Mouse (Mus musculus): ENCODE measurements at regions not wholly inside any gene's neighbourhood (a gene's known extent, or its start where the extent isn't known, plus 50 kb on each side); places are given as distances from the start of the nearest gene placed in this dataset.

GRCm38 (mm10) chr4:54515934-54516333, 428.9 kb upstream of the Zfp462 start:
- H3K27ac ChIP-seq (replicated peaks; ENCODE audit: low read depth, low read length) = no peak overlapping the region
- no peak overlapping the region for H3K9ac ChIP-seq (ENCODE audit: low read depth, low read length, severe bottlenecking)
- H3K4me1 ChIP-seq (ENCODE audit: control insufficient read depth, insufficient read depth, low read length) = no peaks in the 10 kb centered on the region
- TF ChIP-seq POLR2A (IDR thresholded peaks at IDR 0.05; ENCODE audit: borderline replicate concordance, extremely low read depth, insufficient read depth, insufficient read length) = no peak
- no peak overlapping the region for H3K4me2 ChIP-seq (replicated peaks; ENCODE audit: low read depth, low read length, severe bottlenecking)
- H3K27me3 ChIP-seq (ENCODE audit: control insufficient read depth, insufficient read depth, low read length) = no peaks in the 10 kb centered on the region
- DNase-seq (ENCODE audit: low spot score) = no peak
- no peaks in the 10 kb centered on the region for H3K9me3 ChIP-seq (ENCODE audit: control insufficient read depth, low read length)
- H3K4me3 ChIP-seq (replicated peaks; ENCODE audit: low read length) = no peak overlapping the region
- WGBS = 77% methylated on average over 1 of the region's 1 CpGs
- ATAC-seq (ENCODE audit: low FRiP score, low read depth) = no peak
- H3K36me3 ChIP-seq (ENCODE audit: control insufficient read depth, insufficient read depth, low read length) = no peaks in the 10 kb centered on the region

GRCm38 (mm10) chr4:54523283-54523682, 421.6 kb upstream of the Zfp462 start:
- peaks cover 32% of the 10 kb centered on the region for H3K4me1 ChIP-seq (ENCODE audit: control insufficient read depth, insufficient read depth, low read length)
- H3K9ac ChIP-seq (ENCODE audit: low read depth, low read length, severe bottlenecking) = no peak overlapping the region
- no peak for ATAC-seq (ENCODE audit: low FRiP score, low read depth)
- H3K9me3 ChIP-seq (ENCODE audit: control insufficient read depth, low read length) = no peaks in the 10 kb centered on the region
- H3K36me3 ChIP-seq (ENCODE audit: control insufficient read depth, insufficient read depth, low read length) = no peaks in the 10 kb centered on the region
- no peak for TF ChIP-seq POLR2A (IDR thresholded peaks at IDR 0.05; ENCODE audit: borderline replicate concordance, extremely low read depth, insufficient read depth, insufficient read length)
- no peak overlapping the region for H3K4me2 ChIP-seq (replicated peaks; ENCODE audit: low read depth, low read length, severe bottlenecking)
- no peak overlapping the region for H3K4me3 ChIP-seq (replicated peaks; ENCODE audit: low read length)
- 59% methylated on average over 5 of the region's 5 CpGs for WGBS
- no peak for DNase-seq (ENCODE audit: low spot score)
- no peaks in the 10 kb centered on the region for H3K27me3 ChIP-seq (ENCODE audit: control insufficient read depth, insufficient read depth, low read length)
- H3K27ac ChIP-seq (replicated peaks; ENCODE audit: low read depth, low read length) = 0 out of 2 replicates have a peak overlapping the region, but pooled peaks have one; percentile 9

DNA sequence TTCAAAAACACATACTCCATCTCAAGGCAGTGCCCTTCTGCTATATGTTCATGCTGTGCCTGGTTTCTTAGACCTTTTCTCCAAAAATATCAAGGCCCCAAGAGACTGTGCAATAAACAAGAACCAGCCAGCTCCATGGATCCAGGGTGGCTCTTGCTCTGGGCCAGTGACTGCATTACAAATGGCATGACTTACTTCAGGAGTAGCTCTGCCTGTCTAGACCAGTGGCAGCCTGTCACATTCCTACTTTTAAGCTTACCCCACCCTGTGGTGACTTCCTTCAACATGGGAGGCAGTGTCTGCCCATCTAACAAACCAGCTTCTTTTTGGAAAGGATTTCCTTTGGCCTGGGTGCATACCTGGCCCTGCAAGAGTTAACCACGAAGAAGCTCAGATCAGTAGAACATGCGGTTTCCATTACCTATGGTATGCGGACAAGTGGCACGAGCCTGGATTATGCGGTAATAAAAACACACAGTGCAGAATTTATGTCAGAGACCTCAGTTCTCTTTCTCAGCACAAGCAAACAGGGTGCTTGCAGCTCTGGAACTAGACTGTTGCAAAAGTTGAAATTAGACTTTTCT, 418.8 kb upstream of the Zfp462 start:
- H3K27me3 ChIP-seq (ENCODE audit: control insufficient read depth, insufficient read depth, low read length) = no peaks in the 10 kb centered on the region
- H3K9me3 ChIP-seq (ENCODE audit: control insufficient read depth, low read length) = no peaks in the 10 kb centered on the region
- H3K27ac ChIP-seq (replicated peaks; ENCODE audit: low read depth, low read length) = peak overlapping the region; percentile 71
- H3K4me3 ChIP-seq (replicated peaks; ENCODE audit: low read length) = no peak overlapping the region
- no peak overlapping the region for H3K9ac ChIP-seq (ENCODE audit: low read depth, low read length, severe bottlenecking)
- ATAC-seq (ENCODE audit: low FRiP score, low read depth) = peak; percentile 92
- peak; percentile 81 for DNase-seq (ENCODE audit: low spot score)
- WGBS = 4% methylated on average over 5 of the region's 5 CpGs
- H3K4me1 ChIP-seq (ENCODE audit: control insufficient read depth, insufficient read depth, low read length) = peaks cover 32% of the 10 kb centered on the region
- TF ChIP-seq POLR2A (IDR thresholded peaks at IDR 0.05; ENCODE audit: borderline replicate concordance, extremely low read depth, insufficient read depth, insufficient read length) = no peak
- H3K36me3 ChIP-seq (ENCODE audit: control insufficient read depth, insufficient read depth, low read length) = no peaks in the 10 kb centered on the region
- no peak overlapping the region for H3K4me2 ChIP-seq (replicated peaks; ENCODE audit: low read depth, low read length, severe bottlenecking)

- no peak for DNase-seq (ENCODE audit: low spot score)
- 70% methylated on average over 2 of the region's 2 CpGs for WGBS
- H3K27me3 ChIP-seq (ENCODE audit: control insufficient read depth, insufficient read depth, low read length) = no peaks in the 10 kb centered on the region
- H3K27ac ChIP-seq (replicated peaks; ENCODE audit: low read depth, low read length) = no peak overlapping the region
- no peak overlapping the region for H3K4me2 ChIP-seq (replicated peaks; ENCODE audit: low read depth, low read length, severe bottlenecking)
- no peak overlapping the region for H3K4me3 ChIP-seq (replicated peaks; ENCODE audit: low read length)
- ATAC-seq (ENCODE audit: low FRiP score, low read depth) = no peak
- H3K9ac ChIP-seq (ENCODE audit: low read depth, low read length, severe bottlenecking) = no peak overlapping the region
- no peak for TF ChIP-seq POLR2A (IDR thresholded peaks at IDR 0.05; ENCODE audit: borderline replicate concordance, extremely low read depth, insufficient read depth, insufficient read length)
- no peaks in the 10 kb centered on the region for H3K36me3 ChIP-seq (ENCODE audit: control insufficient read depth, insufficient read depth, low read length)
- peaks cover 32% of the 10 kb centered on the region for H3K4me1 ChIP-seq (ENCODE audit: control insufficient read depth, insufficient read depth, low read length)
- no peaks in the 10 kb centered on the region for H3K9me3 ChIP-seq (ENCODE audit: control insufficient read depth, low read length)
Measured at GRCm38 (mm10) chr4:54527660-54528059, 417.2 kb upstream of the Zfp462 start.

DNA sequence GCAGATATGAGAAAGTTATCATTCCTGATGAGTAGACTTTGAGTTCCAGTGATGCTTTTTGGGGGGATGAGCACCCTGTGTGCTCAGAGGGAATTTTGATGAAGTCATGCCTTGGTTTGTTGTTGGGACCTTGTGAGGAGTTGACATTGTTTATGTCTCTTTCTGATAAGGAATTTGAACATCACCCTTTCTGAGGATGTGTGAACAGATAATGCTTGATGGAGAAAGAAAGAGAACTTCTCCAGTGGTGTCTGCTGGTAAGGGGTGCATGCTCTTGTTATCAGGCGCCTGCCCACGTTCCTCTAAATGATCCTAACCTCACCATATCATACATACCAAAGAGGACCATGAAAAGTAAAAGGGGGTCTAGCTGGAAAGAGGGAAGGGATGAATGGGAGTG, 413.1 kb upstream of the Zfp462 start:
- Histone ChIP-seq H3K4me2 (replicated peaks; ENCODE audit: low read depth, low read length, severe bottlenecking) (no peak overlapping the region), H3K27me3 (ENCODE audit: control insufficient read depth, insufficient read depth, low read length) (no peaks in the 10 kb centered on the region), H3K4me3 (replicated peaks; ENCODE audit: low read length) (no peak overlapping the region), H3K9ac (ENCODE audit: low read depth, low read length, severe bottlenecking) (no peak overlapping the region), H3K4me1 (ENCODE audit: control insufficient read depth, insufficient read depth, low read length) (peaks cover 14% of the 10 kb centered on the region), H3K36me3 (ENCODE audit: control insufficient read depth, insufficient read depth, low read length) (no peaks in the 10 kb centered on the region), H3K27ac (replicated peaks; ENCODE audit: low read depth, low read length) (no peak overlapping the region), H3K9me3 (ENCODE audit: control insufficient read depth, low read length) (no peaks in the 10 kb centered on the region)
- DNase-seq (ENCODE audit: low spot score) = no peak
- no peak for TF ChIP-seq POLR2A (IDR thresholded peaks at IDR 0.05; ENCODE audit: borderline replicate concordance, extremely low read depth, insufficient read depth, insufficient read length)
- ATAC-seq (ENCODE audit: low FRiP score, low read depth) = no peak
- WGBS = 83% methylated on average over 2 of the region's 2 CpGs

All from limb, embryonic 14.5 days (tissue).